Comparison of ENCODE assay signal across 18 mouse cellular contexts in genomic region chr12:5305466-5305865, GRCm38 (mm10).
"Had no signal": no experiment of that assay in that cellular context is flagged by ENCODE, and none has a peak within 500 bp of the region (broad histone marks: within the 10 kb centered on the region; RNA-seq: fewer than 3 reads in every experiment).

No protein-coding gene starts in this region.

- H3K4me3 ChIP-seq: liver, embryonic 12.5 days; lung, embryonic 15.5 days; midbrain, embryonic 10.5 days; myocyte; neural tube, embryonic 13.5 days; neural tube, embryonic 15.5 days had no signal

- H3K27me3 ChIP-seq: liver, embryonic 12.5 days; lung, embryonic 15.5 days; neural tube, embryonic 13.5 days; neural tube, embryonic 15.5 days had no signal

- ATAC-seq: liver, embryonic 12.5 days; midbrain, embryonic 16.5 days had no signal

- H3K4me2 ChIP-seq: liver, embryonic 12.5 days; lung, embryonic 15.5 days; neural tube, embryonic 13.5 days; neural tube, embryonic 15.5 days had no signal

- H3K9me3 ChIP-seq: liver, embryonic 12.5 days; lung, embryonic 15.5 days; midbrain, embryonic 10.5 days; neural tube, embryonic 13.5 days; neural tube, embryonic 15.5 days had no signal

- H3K9ac ChIP-seq: liver, embryonic 12.5 days; liver, embryonic 14.5 days; lung, embryonic 15.5 days; neural tube, embryonic 13.5 days; neural tube, embryonic 15.5 days had no signal

- DNase-seq: lung, postnatal 14 days; midbrain, embryonic 14.5 days; retina, postnatal 1 day; right cerebral cortex, adult 18-20 months; right cerebral cortex, postnatal 25 days; right cerebral cortex, postnatal 4 days; spleen, adult 18-20 months; thymus, adult 18-20 months; thymus, postnatal 14 days; thymus, postnatal 36 days had no signal

- H3K4me1 ChIP-seq: liver, embryonic 12.5 days; lung, embryonic 15.5 days; midbrain, embryonic 10.5 days; neural tube, embryonic 13.5 days had no signal

- H3K27ac ChIP-seq: liver, embryonic 12.5 days; liver, embryonic 14.5 days; lung, embryonic 15.5 days; midbrain, embryonic 10.5 days; neural tube, embryonic 13.5 days; neural tube, embryonic 15.5 days had no signal

- H3K36me3 ChIP-seq: liver, embryonic 12.5 days; lung, embryonic 15.5 days; midbrain, embryonic 10.5 days; neural tube, embryonic 13.5 days; neural tube, embryonic 15.5 days had no signal
